Mouse (Mus musculus): Measurements from ENCODE around the gene Col13a1. TPM values are rescaled to one million over a fixed set of nuclear protein-coding genes. Genes with fewer than 3 reads are reported as not detected.

Gene Col13a1
- polyA plus RNA-seq, 1 experiment from 2014 or later, result 4.4 TPM

- no peaks in the 10 kb centered on the region for H3K9me3 ChIP-seq
- H3K9ac ChIP-seq (replicated peaks), result no peak overlapping the region
- no peak overlapping the region for H3K27ac ChIP-seq (replicated peaks)
- H3K36me3 ChIP-seq, result no peaks in the 10 kb centered on the region
- peaks cover 8% of the 10 kb centered on the region for H3K27me3 ChIP-seq
- ATAC-seq (ENCODE audit: low FRiP score, low read depth), result no peak; the same call in 1 of the 2 replicates
- 78% methylated on average over 9 of the region's 9 CpGs for WGBS
- H3K4me2 ChIP-seq (replicated peaks), result no peak overlapping the region
- no peak overlapping the region for H3K4me3 ChIP-seq
- H3K4me1 ChIP-seq, result no peaks in the 10 kb centered on the region
These were observed 139.6 kb downstream of the Col13a1 start for GRCm38 (mm10) chr10:61839326-61839725.

GRCm38 (mm10) chr10:61838769-61839168 lies 140.1 kb downstream of the Col13a1 start:
- Histone ChIP-seq H3K27ac (replicated peaks) (no peak overlapping the region), H3K9me3 (no peaks in the 10 kb centered on the region), H3K4me1 (no peaks in the 10 kb centered on the region), H3K4me3 (no peak overlapping the region), H3K36me3 (no peaks in the 10 kb centered on the region), H3K9ac (replicated peaks) (no peak overlapping the region), H3K27me3 (peaks cover 8% of the 10 kb centered on the region), H3K4me2 (replicated peaks) (no peak overlapping the region)
- 0 out of 2 replicates have a peak, but pooled peaks have one; percentile 9 for ATAC-seq (ENCODE audit: low FRiP score, low read depth)
- 3% methylated on average over 6 of the region's 6 CpGs for WGBS

DNA sequence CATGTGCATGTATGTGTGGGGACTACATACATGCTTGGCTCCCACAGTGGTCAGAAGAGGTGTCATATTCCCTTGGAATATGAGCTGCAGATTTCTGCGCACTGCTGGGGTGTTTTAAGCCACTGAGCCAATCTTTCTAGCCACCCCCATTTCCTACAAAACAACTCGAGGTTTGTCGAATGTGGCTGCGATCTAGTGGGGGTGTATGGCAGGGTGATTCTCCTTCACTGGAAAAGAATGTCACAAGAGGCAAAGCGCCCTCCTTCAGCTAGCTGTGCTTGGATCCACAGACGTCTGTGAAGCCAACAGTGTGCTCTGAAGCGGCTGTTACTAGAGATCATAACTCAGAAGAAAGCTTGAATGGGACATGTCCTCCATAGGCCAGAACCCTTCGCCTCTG lies 141.6 kb downstream of the Col13a1 start:
- H3K27me3 ChIP-seq, result peaks cover 8% of the 10 kb centered on the region
- H3K4me2 ChIP-seq (replicated peaks), result no peak overlapping the region
- no peak overlapping the region for H3K27ac ChIP-seq (replicated peaks)
- no peak for ATAC-seq (ENCODE audit: low FRiP score, low read depth)
- 77% methylated on average over 8 of the region's 8 CpGs for WGBS
- no peak overlapping the region for H3K4me3 ChIP-seq
- no peaks in the 10 kb centered on the region for H3K36me3 ChIP-seq
- H3K9ac ChIP-seq (replicated peaks), result no peak overlapping the region
- H3K9me3 ChIP-seq, result no peaks in the 10 kb centered on the region
- H3K4me1 ChIP-seq, result no peaks in the 10 kb centered on the region

DNA sequence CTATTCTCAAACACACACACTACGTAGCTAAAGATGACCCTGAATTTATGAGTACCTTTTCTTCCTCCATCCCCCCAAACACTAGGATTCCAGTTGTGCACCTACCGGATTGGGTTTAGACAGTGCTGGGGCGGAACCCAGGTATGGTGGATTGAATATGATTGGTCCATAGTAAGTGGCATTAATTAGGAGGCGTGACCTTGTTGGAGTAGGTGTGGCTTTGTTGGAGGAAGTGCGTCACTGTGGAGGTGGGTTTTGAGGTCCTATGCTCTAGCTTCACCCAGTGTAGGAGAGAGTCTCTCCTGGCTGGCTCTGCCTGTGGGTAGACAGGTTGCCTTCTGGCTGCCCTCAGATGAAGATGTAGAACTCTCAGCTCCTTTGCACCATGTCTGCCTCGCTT lies 144.6 kb downstream of the Col13a1 start:
- H3K4me2 ChIP-seq (replicated peaks), result no peak overlapping the region
- H3K4me1 ChIP-seq, result no peaks in the 10 kb centered on the region
- H3K9me3 ChIP-seq, result no peaks in the 10 kb centered on the region
- H3K36me3 ChIP-seq, result no peaks in the 10 kb centered on the region
- 93% methylated on average over 6 of the region's 6 CpGs for WGBS
- H3K9ac ChIP-seq (replicated peaks), result no peak overlapping the region
- no peak for ATAC-seq (ENCODE audit: low FRiP score, low read depth)
- H3K27ac ChIP-seq (replicated peaks), result no peak overlapping the region
- H3K27me3 ChIP-seq, result 0 out of 2 replicates have a peak, but pooled peaks cover under 1% of the 10 kb centered on the region
- H3K4me3 ChIP-seq, result no peak overlapping the region

GRCm38 (mm10) chr10:61832713-61833112 lies 146.2 kb downstream of the Col13a1 start:
- peaks cover 10% of the 10 kb centered on the region for H3K27me3 ChIP-seq
- peaks cover under 1% of the 10 kb centered on the region; the same call in 1 of the 2 replicates for H3K4me1 ChIP-seq
- H3K4me2 ChIP-seq (replicated peaks), result no peak overlapping the region
- no peak overlapping the region for H3K4me3 ChIP-seq
- no peak overlapping the region for H3K27ac ChIP-seq (replicated peaks)
- H3K36me3 ChIP-seq, result no peaks in the 10 kb centered on the region
- no peak for ATAC-seq (ENCODE audit: low FRiP score, low read depth)
- 87% methylated on average over 11 of the region's 11 CpGs for WGBS
- no peak overlapping the region for H3K9ac ChIP-seq (replicated peaks)
- no peaks in the 10 kb centered on the region for H3K9me3 ChIP-seq

GRCm38 (mm10) chr10:61831741-61832140 lies 147.2 kb downstream of the Col13a1 start:
- no peak overlapping the region for H3K27ac ChIP-seq (replicated peaks)
- ATAC-seq (ENCODE audit: low FRiP score, low read depth), result no peak
- H3K4me3 ChIP-seq, result no peak overlapping the region
- H3K4me1 ChIP-seq, result peaks cover 10% of the 10 kb centered on the region
- H3K36me3 ChIP-seq, result no peaks in the 10 kb centered on the region
- H3K9ac ChIP-seq (replicated peaks), result no peak overlapping the region
- 90% methylated on average over 6 of the region's 6 CpGs for WGBS
- H3K27me3 ChIP-seq, result peaks cover 13% of the 10 kb centered on the region
- no peaks in the 10 kb centered on the region for H3K9me3 ChIP-seq
- no peak overlapping the region for H3K4me2 ChIP-seq (replicated peaks)

DNA sequence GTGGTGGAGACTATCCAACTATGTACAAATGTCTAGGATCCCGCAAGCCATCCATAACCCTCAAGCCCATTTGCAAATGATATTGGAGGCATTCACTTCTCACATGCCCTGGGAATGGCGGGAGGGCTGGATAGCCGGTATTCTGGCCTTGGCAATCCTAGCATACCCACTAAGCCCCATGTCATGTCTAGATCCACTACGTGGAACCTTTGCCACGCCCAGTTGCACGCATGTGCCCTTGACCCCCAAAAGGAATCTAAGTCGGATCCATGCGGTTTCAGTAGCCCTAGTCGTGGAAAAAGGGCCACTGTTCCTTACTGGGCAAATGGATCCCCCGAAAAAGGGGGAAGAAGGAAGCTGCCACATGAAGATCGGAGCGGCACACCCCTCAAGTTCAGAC lies 147.7 kb downstream of the Col13a1 start:
- Histone ChIP-seq H3K4me1 (peaks cover 12% of the 10 kb centered on the region), H3K27me3 (peaks cover 13% of the 10 kb centered on the region), H3K36me3 (no peaks in the 10 kb centered on the region), H3K4me2 (replicated peaks) (no peak overlapping the region), H3K27ac (replicated peaks) (no peak overlapping the region), H3K4me3 (no peak overlapping the region), H3K9ac (replicated peaks) (no peak overlapping the region), H3K9me3 (no peaks in the 10 kb centered on the region)
- ATAC-seq (ENCODE audit: low FRiP score, low read depth), result no peak
- 81% methylated on average over 12 of the region's 12 CpGs for WGBS

DNA sequence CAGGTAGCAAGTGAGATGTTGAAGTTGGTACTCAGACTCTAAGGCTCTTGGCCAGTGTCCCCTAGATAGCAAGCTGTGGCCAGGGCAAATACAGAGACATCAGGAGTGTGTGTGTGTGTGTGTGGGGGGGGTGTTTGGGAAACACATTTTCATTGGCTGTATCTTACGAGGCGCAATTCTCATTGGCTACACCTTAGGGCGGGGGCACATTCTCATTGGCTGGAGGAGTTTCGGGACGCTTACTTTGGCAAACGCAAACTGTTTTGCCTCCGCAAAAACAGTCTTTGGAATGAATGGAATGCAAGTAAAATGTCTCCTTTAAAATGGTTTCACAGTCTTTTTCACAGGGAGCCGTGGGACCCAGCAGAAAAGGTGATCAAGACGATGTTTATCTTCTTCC lies 148.1 kb downstream of the Col13a1 start:
- no peak overlapping the region for H3K9ac ChIP-seq (replicated peaks)
- no peaks in the 10 kb centered on the region for H3K9me3 ChIP-seq
- H3K27ac ChIP-seq (replicated peaks), result no peak overlapping the region
- WGBS, result 66% methylated on average over 9 of the region's 9 CpGs
- H3K27me3 ChIP-seq, result peaks cover 13% of the 10 kb centered on the region
- H3K36me3 ChIP-seq, result no peaks in the 10 kb centered on the region
- ATAC-seq (ENCODE audit: low FRiP score, low read depth), result no peak
- no peak overlapping the region for H3K4me3 ChIP-seq
- peaks cover 12% of the 10 kb centered on the region for H3K4me1 ChIP-seq
- no peak overlapping the region for H3K4me2 ChIP-seq (replicated peaks)

- H3K9ac ChIP-seq (replicated peaks), result no peak overlapping the region
- no peak overlapping the region for H3K27ac ChIP-seq (replicated peaks)
- peaks cover 12% of the 10 kb centered on the region for H3K4me1 ChIP-seq
- 58% methylated on average over 4 of the region's 4 CpGs for WGBS
- peaks cover 13% of the 10 kb centered on the region for H3K27me3 ChIP-seq
- no peak overlapping the region for H3K4me3 ChIP-seq
- no peaks in the 10 kb centered on the region for H3K36me3 ChIP-seq
- ATAC-seq (ENCODE audit: low FRiP score, low read depth), result no peak
- no peak overlapping the region for H3K4me2 ChIP-seq (replicated peaks)
- H3K9me3 ChIP-seq, result no peaks in the 10 kb centered on the region
These were observed 149.9 kb downstream of the Col13a1 start for GRCm38 (mm10) chr10:61829046-61829445.

- H3K4me3 ChIP-seq, result no peak overlapping the region
- 92% methylated on average over 32 of the region's 32 CpGs for WGBS
- H3K4me1 ChIP-seq, result peaks cover 12% of the 10 kb centered on the region
- no peak for ATAC-seq (ENCODE audit: low FRiP score, low read depth)
- H3K4me2 ChIP-seq (replicated peaks), result no peak overlapping the region
- H3K9ac ChIP-seq (replicated peaks), result no peak overlapping the region
- H3K27ac ChIP-seq (replicated peaks), result no peak overlapping the region
- H3K9me3 ChIP-seq, result no peaks in the 10 kb centered on the region
- H3K27me3 ChIP-seq, result peaks cover 13% of the 10 kb centered on the region
- H3K36me3 ChIP-seq, result no peaks in the 10 kb centered on the region
These were observed 150.7 kb downstream of the Col13a1 start for GRCm38 (mm10) chr10:61827950-61828936.

- Histone ChIP-seq H3K27ac (replicated peaks) (0 out of 2 replicates have a peak overlapping the region, but pooled peaks have one; percentile 35), H3K4me1 (peaks cover 12% of the 10 kb centered on the region), H3K9me3 (no peaks in the 10 kb centered on the region), H3K4me3 (no peak overlapping the region), H3K9ac (replicated peaks) (no peak overlapping the region), H3K36me3 (no peaks in the 10 kb centered on the region), H3K4me2 (replicated peaks) (0 out of 2 replicates have a peak overlapping the region, but pooled peaks have one; percentile 7), H3K27me3 (peaks cover 13% of the 10 kb centered on the region)
- WGBS, result 17% methylated on average over 16 of the region's 16 CpGs
- no peak for ATAC-seq (ENCODE audit: low FRiP score, low read depth)
These were observed 152.0 kb downstream of the Col13a1 start for GRCm38 (mm10) chr10:61826753-61827435.
